Mouse (Mus musculus): ENCODE data around the gene Nudt4. TPM values are rescaled to one million over a fixed set of nuclear protein-coding genes. Genes with fewer than 3 reads are reported as not detected.
A peak's percentile ranks its signal among the peaks of the same experiment; 100 is the strongest.

Nudt4 gene
- total and polyA plus RNA-seq, 3 experiments = 21.1 to 35.7 TPM; not detected in 1

DNA sequence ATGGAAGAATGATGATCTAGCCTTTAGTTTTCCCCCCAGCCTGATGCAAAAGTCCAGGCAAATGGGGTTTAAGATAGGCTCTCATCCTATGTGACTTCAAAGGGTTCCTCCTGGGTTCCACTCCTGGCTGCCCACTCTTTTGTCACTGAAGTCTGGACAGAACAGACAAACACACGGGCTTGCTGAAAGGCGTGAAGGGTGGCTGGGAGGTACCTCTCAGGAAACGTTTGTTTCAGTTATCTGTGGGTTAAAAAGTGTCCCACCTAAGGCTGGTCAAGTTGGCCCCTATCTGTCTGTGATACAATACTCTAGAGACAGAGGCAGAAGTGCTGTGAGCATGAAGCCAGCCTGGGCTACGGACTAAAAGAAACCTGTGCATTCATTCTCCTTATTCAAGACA is 11.0 kb upstream of the Nudt4 start:
- no peak for DNase-seq (ENCODE audit: low read depth, low spot score)
- Histone ChIP-seq H3K4me3 (ENCODE audit: control insufficient read depth in 1 of 2, insufficient read depth in 1 of 2, low read depth in 2 of 2, low read length in 2 of 2) (no peak overlapping the region), H3K4me1 (ENCODE audit: control insufficient read depth in 1 of 2, insufficient read depth in 2 of 2, low read length in 2 of 2) (no peaks in the 10 kb centered on the region), H3K79me2 (ENCODE audit: control insufficient read depth, insufficient read depth, low read length, poor library complexity) (no peaks in the 10 kb centered on the region), H3K27me3 (ENCODE audit: control insufficient read depth in 1 of 2, insufficient read depth in 2 of 2, low read length in 2 of 2) (peaks cover 0 to 2% of the 10 kb centered on the region in 2 experiments; a peak in 2 of 4 replicates), H3K27ac (ENCODE audit: control insufficient read depth, low read depth, low read length) (no peak overlapping the region), H3K36me3 (ENCODE audit: control insufficient read depth in 1 of 2, insufficient read depth in 2 of 2, low read length in 2 of 2) (peaks cover 0 to under 1% of the 10 kb centered on the region in 2 experiments; a peak in 1 of 4 replicates), H3K9ac (ENCODE audit: control insufficient read depth, low read depth, low read length, poor library complexity, severe bottlenecking) (no peak overlapping the region), H3K9me3 (replicated peaks; ENCODE audit: insufficient read depth, low read length) (no peaks in the 10 kb centered on the region)
- TF ChIP-seq ELF1 (IDR thresholded peaks at IDR 0.05; ENCODE audit: low read depth, low read length) = no peak

DNA sequence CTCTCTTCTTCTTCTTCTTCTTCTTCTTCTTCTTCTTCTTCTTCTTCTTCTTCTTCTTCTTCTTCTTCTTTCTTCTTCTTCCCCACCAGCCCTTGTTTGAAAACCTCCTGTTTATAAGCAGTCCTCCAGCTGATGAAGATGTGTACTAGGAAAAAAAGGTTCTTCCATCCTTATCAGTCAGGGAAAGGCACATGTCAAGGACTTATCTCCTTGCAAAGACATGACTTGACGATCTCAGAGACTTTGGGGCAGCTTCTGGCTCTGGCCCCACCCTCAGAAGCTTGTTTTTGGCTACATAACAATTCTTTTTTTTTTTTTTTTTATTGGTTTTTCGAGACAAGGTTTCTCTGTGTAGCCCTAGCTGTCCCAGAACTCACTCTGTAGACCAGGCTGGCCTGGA is 5.5 kb upstream of the Nudt4 start:
- H3K36me3 ChIP-seq (ENCODE audit: control insufficient read depth in 1 of 2, insufficient read depth in 2 of 2, low read length in 2 of 2) = peaks cover 0 to 12% of the 10 kb centered on the region in 2 experiments; a peak in 2 of 4 replicates
- H3K27me3 ChIP-seq (ENCODE audit: control insufficient read depth in 1 of 2, insufficient read depth in 2 of 2, low read length in 2 of 2) = no peaks in the 10 kb centered on the region; a peak in 1 of 4 replicates
- H3K9ac ChIP-seq (ENCODE audit: control insufficient read depth, low read depth, low read length, poor library complexity, severe bottlenecking) = no peak overlapping the region
- H3K79me2 ChIP-seq (ENCODE audit: control insufficient read depth, insufficient read depth, low read length, poor library complexity) = no peaks in the 10 kb centered on the region
- H3K4me3 ChIP-seq (ENCODE audit: control insufficient read depth in 1 of 2, insufficient read depth in 1 of 2, low read depth in 2 of 2, low read length in 2 of 2) = no peak overlapping the region
- H3K27ac ChIP-seq (ENCODE audit: control insufficient read depth, low read depth, low read length) = no peak overlapping the region
- DNase-seq (ENCODE audit: low read depth, low spot score) = peak; percentile 86
- peaks cover 0 to 10% of the 10 kb centered on the region in 2 experiments; a peak in 1 of 4 replicates for H3K4me1 ChIP-seq (ENCODE audit: control insufficient read depth in 1 of 2, insufficient read depth in 2 of 2, low read length in 2 of 2)
- no peaks in the 10 kb centered on the region for H3K9me3 ChIP-seq (replicated peaks; ENCODE audit: insufficient read depth, low read length)
- TF ChIP-seq HCFC1 (IDR thresholded peaks at IDR 0.05; ENCODE audit: low read depth, low read length) = 0 out of 2 replicates have a peak, but pooled peaks have one; percentile 43
- no peak for TF ChIP-seq JUND (IDR thresholded peaks at IDR 0.05; ENCODE audit: low read depth, low read length)
- no peak for TF ChIP-seq ELF1 (IDR thresholded peaks at IDR 0.05; ENCODE audit: low read depth, low read length)
- no peak for TF ChIP-seq E2F4 (IDR thresholded peaks at IDR 0.05; ENCODE audit: borderline replicate concordance, low read depth, low read length)
- no peak for TF ChIP-seq NELFE (IDR thresholded peaks at IDR 0.05; ENCODE audit: low read depth, low read length)
- no peak for TF ChIP-seq POLR2A (IDR thresholded peaks at IDR 0.05; ENCODE audit: control insufficient read depth in 1 of 2, insufficient read depth in 1 of 2, low read depth in 1 of 2, low read length in 2 of 2, poor library complexity in 1 of 2)
- TF ChIP-seq ZC3H11A (IDR thresholded peaks at IDR 0.05; ENCODE audit: low read depth, low read length) = no peak
- TF ChIP-seq NRF1 (IDR thresholded peaks at IDR 0.05; ENCODE audit: insufficient read depth, low read depth, low read length, poor library complexity, severe bottlenecking) = no peak
- TF ChIP-seq MAZ (IDR thresholded peaks at IDR 0.05; ENCODE audit: low read depth, low read length) = no peak
- peak; percentile 71; the same call in 1 of the 2 replicates for TF ChIP-seq USF1 (IDR thresholded peaks at IDR 0.05; ENCODE audit: low read depth, low read length)
- no peak for TF ChIP-seq MYB (IDR thresholded peaks at IDR 0.05; ENCODE audit: low read depth, low read length)
- peak; percentile 84 to 85 for TF ChIP-seq EP300 (IDR thresholded peaks at IDR 0.05; ENCODE audit: low read depth in 1 of 2, low read length in 2 of 2)
- no peak for TF ChIP-seq USF2 (IDR thresholded peaks at IDR 0.05; ENCODE audit: borderline replicate concordance in 1 of 2, insufficient read depth in 1 of 2, low read depth in 1 of 2, low read length in 2 of 2)
- no peak for TF ChIP-seq POLR2AphosphoS5 (IDR thresholded peaks at IDR 0.05; ENCODE audit: borderline replicate concordance, low read depth, low read length)
- no peak for TF ChIP-seq CTCF (IDR thresholded peaks at IDR 0.05 in 2 of 3, conservative IDR thresholded peaks at IDR 0.05 in 1 of 3; ENCODE audit: control insufficient read depth in 1 of 3, insufficient read depth in 1 of 3, low read depth in 2 of 3, low read length in 3 of 3, poor library complexity in 1 of 3, severe bottlenecking in 1 of 3)
- no peak for TF ChIP-seq UBTF (IDR thresholded peaks at IDR 0.05; ENCODE audit: borderline replicate concordance, insufficient read depth, low read depth, low read length)
- TF ChIP-seq RCOR1 (IDR thresholded peaks at IDR 0.05; ENCODE audit: low read depth, low read length) = peak; percentile 73
- peak; percentile 95 for TF ChIP-seq GATA1 (IDR thresholded peaks at IDR 0.05; ENCODE audit: low read depth, low read length)
- no peak for TF ChIP-seq ZMIZ1 (IDR thresholded peaks at IDR 0.05; ENCODE audit: low read depth, low read length)
- TF ChIP-seq SIN3A (IDR thresholded peaks at IDR 0.05; ENCODE audit: low read length) = peak; percentile 92
- peak; percentile 71; the same call in 1 of the 2 replicates for TF ChIP-seq MAX (IDR thresholded peaks at IDR 0.05; ENCODE audit: low read length)
- no peak for TF ChIP-seq TBP (IDR thresholded peaks at IDR 0.05; ENCODE audit: low read depth, low read length)
- TF ChIP-seq CHD1 (IDR thresholded peaks at IDR 0.05; ENCODE audit: low read depth, low read length) = no peak
- TF ChIP-seq MYC (IDR thresholded peaks at IDR 0.05; ENCODE audit: low read depth, low read length) = peak; percentile 89
- TF ChIP-seq ZKSCAN1 (IDR thresholded peaks at IDR 0.05; ENCODE audit: low read depth, low read length) = no peak; the same call in 1 of the 2 replicates
- TF ChIP-seq SMC3 (IDR thresholded peaks at IDR 0.05; ENCODE audit: low read depth, low read length) = no peak
- no peak for TF ChIP-seq POLR2AphosphoS2 (IDR thresholded peaks at IDR 0.05; ENCODE audit: low read length)
- TF ChIP-seq MAFK (IDR thresholded peaks at IDR 0.05; ENCODE audit: borderline replicate concordance, low read depth, low read length) = peak; percentile 30; the same call in 1 of the 2 replicates
- no peak for TF ChIP-seq RAD21 (IDR thresholded peaks at IDR 0.05; ENCODE audit: low read depth, low read length)
- peak; percentile 98 for TF ChIP-seq ETS1 (IDR thresholded peaks at IDR 0.05; ENCODE audit: low read depth, low read length)
- no peak for TF ChIP-seq KAT2A (conservative IDR thresholded peaks at IDR 0.05; ENCODE audit: low read depth, low read length)
- TF ChIP-seq BHLHE40 (IDR thresholded peaks at IDR 0.05; ENCODE audit: borderline replicate concordance, low read depth, low read length) = peak; percentile 93

Data from MEL (cell line).